Mouse (Mus musculus) E14TG2a.4 (cell line): ENCODE measurements around the gene Fam3b.

ENCODE experiments used
- H3K27me3 ChIP-seq: 2 replicates; pipeline ENCODE4 v1.6.1; 2014; ENCODE audit warnings: low read length, control low read depth; ENCODE audit not compliant: insufficient read depth
- H3K36me3 ChIP-seq: 2 replicates; pipeline ENCODE4 v1.6.1; 2014; ENCODE audit warnings: low read length, control low read depth; ENCODE audit not compliant: insufficient read depth
- H3K4me1 ChIP-seq: replicated peaks from 2 replicates; pipeline ENCODE4 v1.6.1; 2014; ENCODE audit warnings: low read depth, low read length, control low read depth
- H3K4me3 ChIP-seq: replicated peaks from 2 replicates; pipeline ENCODE4 v1.5.1; 2014; ENCODE audit warnings: mild to moderate bottlenecking, low read length
- H3K9me3 ChIP-seq: 2 replicates; pipeline ENCODE4 v1.6.1; 2014; ENCODE audit warnings: low read length, control low read depth
- CTCF ChIP-seq: conservative IDR thresholded peaks from 2 replicates; pipeline ENCODE4 v1.5.1; 2014; ENCODE audit warnings: low read length
- NANOG ChIP-seq: IDR thresholded peaks from 2 replicates; pipeline ENCODE4 v1.6.1; 2014; ENCODE audit warnings: borderline replicate concordance, low read length, mixed read lengths
- POU5F1 ChIP-seq: IDR thresholded peaks from 2 replicates; pipeline ENCODE4 v1.6.1; 2014; ENCODE audit warnings: low read length, borderline replicate concordance

The Fam3b gene

GRCm38 (mm10) chr16:97421671-97422070, 92.9 kb downstream of the Fam3b start:
- TF ChIP-seq CTCF (no peak), NANOG (no peak), POU5F1 (no peak)
- Histone ChIP-seq H3K9me3 (no peaks in the 10 kb centered on the region), H3K27me3 (no peaks in the 10 kb centered on the region), H3K36me3 (no peaks in the 10 kb centered on the region), H3K4me3 (no peak overlapping the region), H3K4me1 (no peaks in the 10 kb centered on the region)
